Mouse (Mus musculus) bone marrow macrophage, adult 2 months (primary cell): ENCODE data around the gene Plekhm1.

Source experiments
- CTCF ChIP-seq: IDR thresholded peaks from 2 replicates; pipeline ENCODE4 v1.5.1; 2012; ENCODE audit warnings: low read depth, mild to moderate bottlenecking, low read length, moderate library complexity
- POLR2A ChIP-seq: IDR thresholded peaks from 2 replicates; pipeline ENCODE4 v1.6.1; 2012; ENCODE audit warnings: mild to moderate bottlenecking, low read depth, low read length, borderline replicate concordance

- TF ChIP-seq CTCF (peak; percentile 46; the same call in 1 of the 2 replicates), POLR2A (no peak)
Observed at GRCm38 (mm10) chr11:103349699-103350098, 62.8 kb downstream of the Plekhm1 start.
